Mouse (Mus musculus): ENCODE measurements around the gene Trappc10. TPM values are rescaled to one million over a fixed set of nuclear protein-coding genes. Genes with fewer than 3 reads are reported as not detected.

The Trappc10 gene
- polyA plus RNA-seq, 2 experiments = 19.0 to 32.4 TPM

DNA sequence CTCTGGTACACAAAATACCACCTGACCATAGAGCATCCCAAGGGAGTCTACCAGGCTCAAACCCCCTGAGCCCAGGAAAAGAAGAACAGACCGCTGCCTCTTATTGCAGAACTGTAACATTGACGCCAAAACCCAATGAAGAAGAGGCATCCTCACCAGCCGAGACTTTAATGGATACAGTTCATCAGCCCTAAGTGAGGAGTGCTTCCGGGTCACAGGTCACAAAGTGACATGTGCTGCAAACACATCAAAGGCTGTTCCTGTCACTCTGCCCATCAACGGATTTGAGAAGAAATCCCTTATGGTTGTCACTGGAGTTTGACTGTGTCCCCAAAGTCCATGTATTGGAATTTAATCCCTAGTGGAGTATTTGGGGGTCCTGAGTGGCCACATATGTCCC lies 14.8 kb upstream of the Trappc10 start:
- no peak for ATAC-seq (ENCODE audit: low FRiP score, low read depth)
- no peaks in the 10 kb centered on the region for H3K9me3 ChIP-seq (ENCODE audit: control insufficient read depth, low read length)
- H3K4me1 ChIP-seq (ENCODE audit: control insufficient read depth, insufficient read depth, low read length) = no peaks in the 10 kb centered on the region
- no peak overlapping the region for H3K4me3 ChIP-seq (replicated peaks; ENCODE audit: low read length)
- TF ChIP-seq POLR2A (IDR thresholded peaks at IDR 0.05; ENCODE audit: borderline replicate concordance, extremely low read depth, insufficient read depth, insufficient read length) = no peak
- no peak overlapping the region for H3K9ac ChIP-seq (ENCODE audit: low read depth, low read length, severe bottlenecking)
- H3K27me3 ChIP-seq (ENCODE audit: control insufficient read depth, insufficient read depth, low read length) = no peaks in the 10 kb centered on the region
- WGBS = 70% methylated on average over 5 of the region's 5 CpGs
- DNase-seq (ENCODE audit: low spot score) = no peak
- no peak overlapping the region for H3K27ac ChIP-seq (replicated peaks; ENCODE audit: low read depth, low read length)
- no peaks in the 10 kb centered on the region for H3K36me3 ChIP-seq (ENCODE audit: control insufficient read depth, insufficient read depth, low read length)
- H3K4me2 ChIP-seq (replicated peaks; ENCODE audit: low read depth, low read length, severe bottlenecking) = no peak overlapping the region

GRCm38 (mm10) chr10:78258142-78258675 lies 13.8 kb upstream of the Trappc10 start:
- 73% methylated on average over 6 of the region's 6 CpGs for WGBS
- Histone ChIP-seq H3K4me1 (ENCODE audit: control insufficient read depth, insufficient read depth, low read length) (no peaks in the 10 kb centered on the region), H3K27ac (replicated peaks; ENCODE audit: low read depth, low read length) (no peak overlapping the region), H3K36me3 (ENCODE audit: control insufficient read depth, insufficient read depth, low read length) (no peaks in the 10 kb centered on the region), H3K27me3 (ENCODE audit: control insufficient read depth, insufficient read depth, low read length) (no peaks in the 10 kb centered on the region), H3K9me3 (ENCODE audit: control insufficient read depth, low read length) (no peaks in the 10 kb centered on the region), H3K9ac (ENCODE audit: low read depth, low read length, severe bottlenecking) (no peak overlapping the region), H3K4me3 (replicated peaks; ENCODE audit: low read length) (no peak overlapping the region), H3K4me2 (replicated peaks; ENCODE audit: low read depth, low read length, severe bottlenecking) (no peak overlapping the region)
- DNase-seq (ENCODE audit: low spot score) (no peak), ATAC-seq (ENCODE audit: low FRiP score, low read depth) (no peak)
- no peak for TF ChIP-seq POLR2A (IDR thresholded peaks at IDR 0.05; ENCODE audit: borderline replicate concordance, extremely low read depth, insufficient read depth, insufficient read length)

- 80% methylated on average over 4 of the region's 4 CpGs for WGBS
- no peak overlapping the region for H3K9ac ChIP-seq (ENCODE audit: low read depth, low read length, severe bottlenecking)
These were observed 11.2 kb upstream of the Trappc10 start for GRCm38 (mm10) chr10:78255646-78256059.

GRCm38 (mm10) chr10:78247206-78247605 lies 2.8 kb upstream of the Trappc10 start:
- TF ChIP-seq POLR2A (IDR thresholded peaks at IDR 0.05; ENCODE audit: borderline replicate concordance, extremely low read depth, insufficient read depth, insufficient read length) = no peak
- no peaks in the 10 kb centered on the region for H3K9me3 ChIP-seq (ENCODE audit: control insufficient read depth, low read length)
- no peak overlapping the region for H3K9ac ChIP-seq (ENCODE audit: low read depth, low read length, severe bottlenecking)
- H3K4me2 ChIP-seq (replicated peaks; ENCODE audit: low read depth, low read length, severe bottlenecking) = no peak overlapping the region
- H3K4me1 ChIP-seq (ENCODE audit: control insufficient read depth, insufficient read depth, low read length) = peaks cover 14% of the 10 kb centered on the region; the same call in 1 of the 2 replicates
- WGBS = 86% methylated on average over 3 of the region's 3 CpGs
- H3K27me3 ChIP-seq (ENCODE audit: control insufficient read depth, insufficient read depth, low read length) = no peaks in the 10 kb centered on the region
- no peak overlapping the region for H3K27ac ChIP-seq (replicated peaks; ENCODE audit: low read depth, low read length)
- H3K36me3 ChIP-seq (ENCODE audit: control insufficient read depth, insufficient read depth, low read length) = no peaks in the 10 kb centered on the region
- H3K4me3 ChIP-seq (replicated peaks; ENCODE audit: low read length) = no peak overlapping the region
- ATAC-seq (ENCODE audit: low FRiP score, low read depth) (no peak), DNase-seq (ENCODE audit: low spot score) (no peak)

More at GRCm38 (mm10) chr10:78255646-78256059, 11.2 kb upstream of the Trappc10 start:
- H3K9me3 ChIP-seq (ENCODE audit: control insufficient read depth, low read length) = no peaks in the 10 kb centered on the region
- DNase-seq (ENCODE audit: low spot score) (no peak), ATAC-seq (ENCODE audit: low FRiP score, low read depth) (no peak)
- TF ChIP-seq POLR2A (IDR thresholded peaks at IDR 0.05; ENCODE audit: borderline replicate concordance, extremely low read depth, insufficient read depth, insufficient read length) = no peak
- no peaks in the 10 kb centered on the region for H3K27me3 ChIP-seq (ENCODE audit: control insufficient read depth, insufficient read depth, low read length)
- no peak overlapping the region for H3K4me2 ChIP-seq (replicated peaks; ENCODE audit: low read depth, low read length, severe bottlenecking)
- H3K4me3 ChIP-seq (replicated peaks; ENCODE audit: low read length) = no peak overlapping the region
- no peak overlapping the region for H3K27ac ChIP-seq (replicated peaks; ENCODE audit: low read depth, low read length)
- H3K4me1 ChIP-seq (ENCODE audit: control insufficient read depth, insufficient read depth, low read length) = no peaks in the 10 kb centered on the region
- no peaks in the 10 kb centered on the region for H3K36me3 ChIP-seq (ENCODE audit: control insufficient read depth, insufficient read depth, low read length)

- Histone ChIP-seq H3K4me1 (ENCODE audit: control insufficient read depth, insufficient read depth, low read length) (peaks cover 14% of the 10 kb centered on the region; the same call in 1 of the 2 replicates), H3K4me3 (replicated peaks; ENCODE audit: low read length) (no peak overlapping the region), H3K9ac (ENCODE audit: low read depth, low read length, severe bottlenecking) (no peak overlapping the region), H3K9me3 (ENCODE audit: control insufficient read depth, low read length) (no peaks in the 10 kb centered on the region), H3K36me3 (ENCODE audit: control insufficient read depth, insufficient read depth, low read length) (no peaks in the 10 kb centered on the region), H3K27me3 (ENCODE audit: control insufficient read depth, insufficient read depth, low read length) (no peaks in the 10 kb centered on the region), H3K4me2 (replicated peaks; ENCODE audit: low read depth, low read length, severe bottlenecking) (no peak overlapping the region), H3K27ac (replicated peaks; ENCODE audit: low read depth, low read length) (no peak overlapping the region)
- DNase-seq (ENCODE audit: low spot score) = no peak
- no peak for ATAC-seq (ENCODE audit: low FRiP score, low read depth)
- WGBS = 74% methylated on average over 4 of the region's 4 CpGs
- TF ChIP-seq POLR2A (IDR thresholded peaks at IDR 0.05; ENCODE audit: borderline replicate concordance, extremely low read depth, insufficient read depth, insufficient read length) = no peak
These were observed 2.3 kb upstream of the Trappc10 start for GRCm38 (mm10) chr10:78246725-78247124.

GRCm38 (mm10) chr10:78245225-78245547 lies 745 bp upstream of the Trappc10 start:
- DNase-seq (ENCODE audit: low spot score) = no peak
- Histone ChIP-seq H3K27ac (replicated peaks; ENCODE audit: low read depth, low read length) (no peak overlapping the region), H3K27me3 (ENCODE audit: control insufficient read depth, insufficient read depth, low read length) (no peaks in the 10 kb centered on the region), H3K4me3 (replicated peaks; ENCODE audit: low read length) (peak overlapping the region; percentile 80), H3K36me3 (ENCODE audit: control insufficient read depth, insufficient read depth, low read length) (no peaks in the 10 kb centered on the region), H3K9ac (ENCODE audit: low read depth, low read length, severe bottlenecking) (peak overlapping the region; percentile 77), H3K4me1 (ENCODE audit: control insufficient read depth, insufficient read depth, low read length) (peaks cover 14% of the 10 kb centered on the region; the same call in 1 of the 2 replicates), H3K9me3 (ENCODE audit: control insufficient read depth, low read length) (no peaks in the 10 kb centered on the region), H3K4me2 (replicated peaks; ENCODE audit: low read depth, low read length, severe bottlenecking) (peak overlapping the region; percentile 97)
- TF ChIP-seq POLR2A (IDR thresholded peaks at IDR 0.05; ENCODE audit: borderline replicate concordance, extremely low read depth, insufficient read depth, insufficient read length) = no peak
- 15% methylated on average over 7 of the region's 7 CpGs for WGBS
- ATAC-seq (ENCODE audit: low FRiP score, low read depth) = no peak

All from limb, embryonic 14.5 days (tissue).